ENCODE assay signal across 8 mouse cellular contexts in the genomic region with DNA sequence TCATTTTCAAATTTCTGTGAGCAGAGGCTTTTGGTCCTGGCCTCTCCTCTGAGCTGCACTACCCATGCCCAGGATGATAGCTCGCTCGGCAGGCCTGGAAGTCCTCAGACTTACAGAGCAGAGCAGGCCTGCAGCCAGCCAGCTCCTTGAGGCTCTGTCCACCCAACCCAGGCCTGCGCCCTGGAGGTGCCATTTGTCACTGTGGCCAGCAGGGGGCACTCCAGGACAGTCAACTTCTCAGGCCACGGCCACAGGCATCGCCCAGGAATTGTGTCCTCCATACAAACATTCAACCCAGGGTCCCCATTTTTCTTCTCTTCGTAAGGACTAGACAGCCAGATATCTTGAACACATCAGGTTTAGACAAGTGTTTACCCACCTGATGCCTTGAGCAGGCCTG. TPM values are rescaled to one million over a fixed set of nuclear protein-coding genes. Genes with fewer than 3 reads are reported as not detected.
A peak's percentile ranks its signal among the peaks of the same experiment; 100 is the strongest.
DNase-seq lines count a peak whose midpoint lies in the region; ATAC-seq lines count a peak whose summit lies in the region.

No protein-coding gene starts in this region.

- peaks cover 43% of the 10 kb centered on the region for H3K4me1 ChIP-seq in forebrain, embryonic 12.5 days
- 0 out of 2 replicates have a peak, but pooled peaks cover 2% of the 10 kb centered on the region for H3K4me1 ChIP-seq in liver, embryonic 13.5 days (replicated peaks)
- peaks cover 10% of the 10 kb centered on the region for H3K4me1 ChIP-seq in neural tube, embryonic 11.5 days (ENCODE audit: control insufficient read depth, insufficient read depth, low read length)
- no peaks in the 10 kb centered on the region for H3K4me1 ChIP-seq in stomach, embryonic 15.5 days

- ATAC-seq in forebrain, embryonic 12.5 days (ENCODE audit: low FRiP score) = peak; percentile 83
- ATAC-seq in liver, embryonic 13.5 days (ENCODE audit: low read depth) = peak; percentile 60
- peak; percentile 77 for ATAC-seq in neural tube, embryonic 11.5 days (ENCODE audit: insufficient read depth, low FRiP score, low TSS enrichment)
- peak; percentile 66; the same call in 1 of the 2 replicates for ATAC-seq in stomach, embryonic 15.5 days (ENCODE audit: insufficient read depth, low FRiP score, low read depth)

- DNase-seq in CD8-positive naive resting alpha-beta T cell, adult 2 months (ENCODE audit: low read depth in 2 of 2, low spot score in 2 of 2) = peak; percentile 67 to 72
- peak; percentile 66 for DNase-seq in c-Kit-positive CD71-positive TER-119-negative erythroid progenitor cells, embryonic 14.5 days (ENCODE audit: low read depth)
- peak; percentile 86 to 92 for DNase-seq in heart, postnatal 10 days
- peak; percentile 64 to 83 for DNase-seq in kidney, postnatal 36 days
- peak; percentile 61 for DNase-seq in liver, embryonic 13.5 days
- DNase-seq in neural tube, embryonic 11.5 days (ENCODE audit: low spot score) = peak; percentile 89

- H3K4me2 ChIP-seq in forebrain, embryonic 12.5 days = no peak overlapping the region
- no peak overlapping the region for H3K4me2 ChIP-seq in liver, embryonic 13.5 days
- no peak overlapping the region for H3K4me2 ChIP-seq in neural tube, embryonic 11.5 days (ENCODE audit: low read depth)
- H3K4me2 ChIP-seq in stomach, embryonic 15.5 days = no peak overlapping the region

- intact Hi-C loops in heart, postnatal 10 days (cut with DNase I) = loop anchor here (1.0 to 5.0 kb wide), 2 partner anchors 64 to 107 kb away; a partner anchor contains a TSS

- no peaks in the 10 kb centered on the region for H3K36me3 ChIP-seq in forebrain, embryonic 12.5 days (replicated peaks)
- H3K36me3 ChIP-seq in liver, embryonic 13.5 days = no peaks in the 10 kb centered on the region
- H3K36me3 ChIP-seq in neural tube, embryonic 11.5 days (ENCODE audit: control insufficient read depth, insufficient read depth, low read length) = no peaks in the 10 kb centered on the region
- H3K36me3 ChIP-seq in stomach, embryonic 15.5 days = no peaks in the 10 kb centered on the region

- H3K9me3 ChIP-seq in forebrain, embryonic 12.5 days = no peaks in the 10 kb centered on the region
- no peaks in the 10 kb centered on the region for H3K9me3 ChIP-seq in liver, embryonic 13.5 days (replicated peaks)
- H3K9me3 ChIP-seq in neural tube, embryonic 11.5 days (ENCODE audit: control insufficient read depth, low read length) = no peaks in the 10 kb centered on the region
- no peaks in the 10 kb centered on the region for H3K9me3 ChIP-seq in stomach, embryonic 15.5 days

- H3K27ac ChIP-seq in forebrain, embryonic 12.5 days = no peak overlapping the region
- H3K27ac ChIP-seq in liver, embryonic 13.5 days = no peak overlapping the region
- no peak overlapping the region for H3K27ac ChIP-seq in neural tube, embryonic 11.5 days (ENCODE audit: low read depth, low read length)
- no peak overlapping the region for H3K27ac ChIP-seq in stomach, embryonic 15.5 days

- H3K27me3 ChIP-seq in forebrain, embryonic 12.5 days = peaks cover 8% of the 10 kb centered on the region; the same call in 1 of the 2 replicates
- H3K27me3 ChIP-seq in liver, embryonic 13.5 days = peaks cover 19% of the 10 kb centered on the region
- no peaks in the 10 kb centered on the region for H3K27me3 ChIP-seq in neural tube, embryonic 11.5 days (ENCODE audit: control insufficient read depth, insufficient read depth, low read length)
- H3K27me3 ChIP-seq in stomach, embryonic 15.5 days (replicated peaks) = no peaks in the 10 kb centered on the region

- no peak overlapping the region for H3K9ac ChIP-seq in forebrain, embryonic 12.5 days
- H3K9ac ChIP-seq in liver, embryonic 13.5 days = no peak overlapping the region
- no peak overlapping the region for H3K9ac ChIP-seq in neural tube, embryonic 11.5 days (ENCODE audit: low read length)
- H3K9ac ChIP-seq in stomach, embryonic 15.5 days = no peak overlapping the region

- H3K4me3 ChIP-seq in forebrain, embryonic 12.5 days (replicated peaks) = no peak overlapping the region
- no peak overlapping the region for H3K4me3 ChIP-seq in liver, embryonic 13.5 days (replicated peaks)
- no peak overlapping the region for H3K4me3 ChIP-seq in neural tube, embryonic 11.5 days (ENCODE audit: low read depth, low read length)
- H3K4me3 ChIP-seq in stomach, embryonic 15.5 days (replicated peaks) = no peak overlapping the region

- WGBS in forebrain, embryonic 12.5 days = 11% methylated on average over 6 of the region's 6 CpGs
- 5% methylated on average over 6 of the region's 6 CpGs for WGBS in liver, embryonic 13.5 days (ENCODE audit: insufficient replicate concordance)
- 15% methylated on average over 6 of the region's 6 CpGs for WGBS in neural tube, embryonic 11.5 days
- WGBS in stomach, embryonic 15.5 days = 6% methylated on average over 6 of the region's 6 CpGs

RNA-seq across cellular contexts. Expression of a gene that starts 53.9 kb away (rescaled TPM):
- 27.5 and 30.8 TPM in 2 replicates for polyA plus RNA-seq in forebrain, embryonic 12.5 days (2016; fragmentation: Nextera tagmentation; extraction: Ambion mirVana)
- not detected for total RNA-seq in heart, postnatal 10 days (2021)
- polyA plus RNA-seq in liver, embryonic 13.5 days (2015; fragmentation: Nextera tagmentation; extraction: Ambion mirVana) = not detected in 2 replicates
- 5.8 and 7.1 TPM in 2 replicates for polyA plus RNA-seq in neural tube, embryonic 11.5 days (2014; fragmentation: Nextera tagmentation; extraction: Ambion mirVana)
- polyA plus RNA-seq in stomach, embryonic 15.5 days (2015; fragmentation: Nextera tagmentation; extraction: Ambion mirVana) = 0.10 TPM in 1 of 2 replicates, not detected in the other
